Mouse (Mus musculus) heart, postnatal 0 days (tissue): ENCODE results near the gene Spta1.

Experiments
- CTCF ChIP-seq: IDR thresholded peaks from 2 replicates; pipeline ENCODE4 v1.5.1; 2016; ENCODE audit warnings: antibody characterized with exemption, control low read depth, low read depth
- EP300 ChIP-seq: IDR thresholded peaks from 2 replicates; pipeline ENCODE4 v1.6.1; 2016; ENCODE audit warnings: antibody characterized with exemption, low read depth

GRCm38 (mm10) chr1:174131217-174131616 is 41.4 kb upstream of the Spta1 start, which contains the start of gene Olfr424:
- TF ChIP-seq CTCF (no peak), EP300 (no peak)
